Mouse (Mus musculus): ENCODE data around the gene Timm23. TPM values are rescaled to one million over a fixed set of nuclear protein-coding genes. Genes with fewer than 3 reads are reported as not detected.
A peak's percentile ranks its signal among the peaks of the same experiment; 100 is the strongest.

The Timm23 gene
- polyA plus RNA-seq, 1 experiment from 2014 or later, result 234 TPM

GRCm38 (mm10) chr14:32163203-32163888 is 38.4 kb downstream of the Timm23 start:
- Histone ChIP-seq H3K4me2 (replicated peaks; ENCODE audit: low read depth) (no peak overlapping the region), H3K27me3 (ENCODE audit: control insufficient read depth, insufficient read depth, low read length) (no peaks in the 10 kb centered on the region), H3K27ac (replicated peaks) (no peak overlapping the region), H3K36me3 (ENCODE audit: control insufficient read depth, insufficient read depth, low read length) (no peaks in the 10 kb centered on the region), H3K9ac (ENCODE audit: low read length) (no peak overlapping the region), H3K9me3 (ENCODE audit: control insufficient read depth, low read length) (no peaks in the 10 kb centered on the region), H3K4me1 (replicated peaks; ENCODE audit: control insufficient read depth, insufficient read depth) (0 out of 2 replicates have a peak, but pooled peaks cover 4% of the 10 kb centered on the region), H3K4me3 (ENCODE audit: low read depth, low read length) (no peak overlapping the region)
- DNase-seq (ENCODE audit: low spot score) (no peak), ATAC-seq (ENCODE audit: low FRiP score, low TSS enrichment) (no peak)
- TF ChIP-seq EP300 (optimal IDR thresholded peaks at IDR 0.05), result no peak
- no peak for TF ChIP-seq CTCF (IDR thresholded peaks at IDR 0.05; ENCODE audit: low read depth)
- 82% methylated on average over 11 of the region's 11 CpGs for WGBS

GRCm38 (mm10) chr14:32162231-32162630 is 39.5 kb downstream of the Timm23 start:
- ATAC-seq (ENCODE audit: low FRiP score, low TSS enrichment), result no peak
- H3K4me3 ChIP-seq (ENCODE audit: low read depth, low read length), result no peak overlapping the region
- H3K36me3 ChIP-seq (ENCODE audit: control insufficient read depth, insufficient read depth, low read length), result no peaks in the 10 kb centered on the region
- TF ChIP-seq EP300 (optimal IDR thresholded peaks at IDR 0.05) (no peak), CTCF (IDR thresholded peaks at IDR 0.05; ENCODE audit: low read depth) (no peak)
- no peaks in the 10 kb centered on the region for H3K9me3 ChIP-seq (ENCODE audit: control insufficient read depth, low read length)
- H3K9ac ChIP-seq (ENCODE audit: low read length), result no peak overlapping the region; the same call in 1 of the 2 replicates
- H3K27ac ChIP-seq (replicated peaks), result no peak overlapping the region
- H3K4me2 ChIP-seq (replicated peaks; ENCODE audit: low read depth), result no peak overlapping the region
- no peak for DNase-seq (ENCODE audit: low spot score)
- H3K27me3 ChIP-seq (ENCODE audit: control insufficient read depth, insufficient read depth, low read length), result no peaks in the 10 kb centered on the region
- H3K4me1 ChIP-seq (replicated peaks; ENCODE audit: control insufficient read depth, insufficient read depth), result 0 out of 2 replicates have a peak, but pooled peaks cover 4% of the 10 kb centered on the region
- whole genome bisulfite sequencing, result 93% methylated on average over 5 of the region's 5 CpGs

GRCm38 (mm10) chr14:32161090-32161885 is 40.4 kb downstream of the Timm23 start:
- Histone ChIP-seq H3K27ac (replicated peaks) (no peak overlapping the region; the same call in 1 of the 2 replicates), H3K4me2 (replicated peaks; ENCODE audit: low read depth) (peak overlapping the region; percentile 79), H3K9ac (ENCODE audit: low read length) (no peak overlapping the region; the same call in 1 of the 2 replicates), H3K9me3 (ENCODE audit: control insufficient read depth, low read length) (no peaks in the 10 kb centered on the region), H3K4me1 (replicated peaks; ENCODE audit: control insufficient read depth, insufficient read depth) (0 out of 2 replicates have a peak, but pooled peaks cover 4% of the 10 kb centered on the region), H3K36me3 (ENCODE audit: control insufficient read depth, insufficient read depth, low read length) (no peaks in the 10 kb centered on the region), H3K4me3 (ENCODE audit: low read depth, low read length) (peak overlapping the region; percentile 88; the same call in 1 of the 2 replicates), H3K27me3 (ENCODE audit: control insufficient read depth, insufficient read depth, low read length) (no peaks in the 10 kb centered on the region)
- ATAC-seq (ENCODE audit: low FRiP score, low TSS enrichment) (peak; percentile 51; the same call in 1 of the 2 replicates), DNase-seq (ENCODE audit: low spot score) (peak; percentile 68)
- TF ChIP-seq CTCF (IDR thresholded peaks at IDR 0.05; ENCODE audit: low read depth), result no peak
- no peak for TF ChIP-seq EP300 (optimal IDR thresholded peaks at IDR 0.05)
- WGBS, result 59% methylated on average over 12 of the region's 12 CpGs

GRCm38 (mm10) chr14:32160563-32160962 is 41.1 kb downstream of the Timm23 start:
- DNase-seq (ENCODE audit: low spot score), result no peak

GRCm38 (mm10) chr14:32159690-32160246 is 41.9 kb downstream of the Timm23 start, which contains the start of gene Ncoa4:
Gene Ncoa4 (plus strand): TSS chr14:32159865.
- Histone ChIP-seq H3K27ac (replicated peaks) (peak within 1 kb of the TSS; percentile 96), H3K4me3 (ENCODE audit: low read depth, low read length) (peak within 1 kb of the TSS; percentile 88), H3K27me3 (ENCODE audit: control insufficient read depth, insufficient read depth, low read length) (no peaks in the 10 kb centered on the region), H3K9ac (ENCODE audit: low read length) (peak within 1 kb of the TSS; percentile 93), H3K4me1 (replicated peaks; ENCODE audit: control insufficient read depth, insufficient read depth) (0 out of 2 replicates have a peak, but pooled peaks cover 4% of the 10 kb centered on the region), H3K36me3 (ENCODE audit: control insufficient read depth, insufficient read depth, low read length) (no peaks in the 10 kb centered on the region), H3K4me2 (replicated peaks; ENCODE audit: low read depth) (peak within 1 kb of the TSS; percentile 79), H3K9me3 (ENCODE audit: control insufficient read depth, low read length) (no peaks in the 10 kb centered on the region)
- WGBS, result 1% methylated on average over 40 of the region's 40 CpGs
- ATAC-seq (ENCODE audit: low FRiP score, low TSS enrichment) (peak; percentile 96), DNase-seq (ENCODE audit: low spot score) (peak; percentile 98)
- TF ChIP-seq CTCF (IDR thresholded peaks at IDR 0.05; ENCODE audit: low read depth), result no peak
- TF ChIP-seq EP300 (optimal IDR thresholded peaks at IDR 0.05), result peak; percentile 99

More at GRCm38 (mm10) chr14:32160563-32160962, 41.1 kb downstream of the Timm23 start:
- ATAC-seq (ENCODE audit: low FRiP score, low TSS enrichment), result no peak
- H3K36me3 ChIP-seq (ENCODE audit: control insufficient read depth, insufficient read depth, low read length), result no peaks in the 10 kb centered on the region
- TF ChIP-seq CTCF (IDR thresholded peaks at IDR 0.05; ENCODE audit: low read depth) (no peak), EP300 (optimal IDR thresholded peaks at IDR 0.05) (no peak)
- H3K27me3 ChIP-seq (ENCODE audit: control insufficient read depth, insufficient read depth, low read length), result no peaks in the 10 kb centered on the region
- H3K9me3 ChIP-seq (ENCODE audit: control insufficient read depth, low read length), result no peaks in the 10 kb centered on the region
- H3K4me3 ChIP-seq (ENCODE audit: low read depth, low read length), result peak overlapping the region; percentile 88
- 19% methylated on average over 7 of the region's 7 CpGs for WGBS
- H3K9ac ChIP-seq (ENCODE audit: low read length), result peak overlapping the region; percentile 93
- peak overlapping the region; percentile 96 for H3K27ac ChIP-seq (replicated peaks)
- peak overlapping the region; percentile 79 for H3K4me2 ChIP-seq (replicated peaks; ENCODE audit: low read depth)
- 0 out of 2 replicates have a peak, but pooled peaks cover 4% of the 10 kb centered on the region for H3K4me1 ChIP-seq (replicated peaks; ENCODE audit: control insufficient read depth, insufficient read depth)
